Mouse (Mus musculus) adrenal gland, adult (tissue): ENCODE data around the gene Taco1.
"Not testable (repeated sequence)": the region's sequence is repeated elsewhere in the genome, so short reads cannot be mapped to it uniquely, and the experiment has no call there.

Experiments
- DNase-seq, 2 experiments: peaks; one replicate each; pipeline ENCODE4 v3.0.0; 2022 to 2023; ENCODE audit warnings: low spot score in 1 of 2; ENCODE audit not compliant: inconsistent age in 2 of 2

Taco1 gene

DNA sequence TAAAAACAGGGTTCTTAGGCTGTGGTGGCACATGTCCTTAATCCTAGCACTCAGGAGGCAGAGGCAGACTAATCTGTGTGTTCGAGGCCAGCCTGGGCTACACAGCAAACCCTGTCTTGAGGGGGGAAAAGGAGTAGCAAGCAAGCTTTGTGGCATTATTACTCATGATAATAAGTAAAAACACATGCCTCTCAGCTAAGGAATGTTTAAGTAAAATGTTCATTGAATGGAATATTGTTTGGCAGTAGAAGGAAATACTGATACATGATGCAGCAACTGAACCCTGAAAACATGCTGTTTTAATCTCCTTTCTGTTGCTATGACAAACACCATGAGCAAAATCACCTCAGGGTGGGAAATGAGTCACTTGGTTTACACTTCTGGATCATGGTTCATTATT, 4.5 kb upstream of the Taco1 start:
- no peak for DNase-seq

- no peak for DNase-seq
These were observed 2.1 kb upstream of the Taco1 start for GRCm38 (mm10) chr11:106063756-106064155.

GRCm38 (mm10) chr11:106065073-106065922, 563 bp upstream of the Taco1 start:
- no peak for DNase-seq

DNA sequence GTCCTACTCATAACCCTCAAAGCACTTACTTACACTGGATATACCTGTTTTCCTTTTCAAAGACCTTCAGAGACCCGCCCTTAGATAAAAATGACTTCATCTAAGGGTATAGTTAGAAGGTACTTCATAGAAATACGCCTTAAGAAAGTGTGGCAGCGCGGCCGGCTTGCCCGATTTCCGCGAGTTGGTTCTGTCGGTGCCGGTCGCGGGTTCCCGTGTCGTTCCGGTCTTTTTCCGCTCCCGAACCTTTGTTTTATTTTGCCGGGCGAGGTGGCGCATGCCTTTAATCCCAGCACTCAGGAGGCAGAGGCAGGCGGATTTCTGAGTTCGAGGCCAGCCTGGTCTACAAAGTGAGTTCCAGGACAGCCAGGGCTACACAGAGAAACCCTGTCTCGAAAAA, 755 bp downstream of the Taco1 start:
- not testable (repeated sequence) for DNase-seq

GRCm38 (mm10) chr11:106073774-106074173, 7.9 kb downstream of the Taco1 start:
- DNase-seq = no peak

DNA sequence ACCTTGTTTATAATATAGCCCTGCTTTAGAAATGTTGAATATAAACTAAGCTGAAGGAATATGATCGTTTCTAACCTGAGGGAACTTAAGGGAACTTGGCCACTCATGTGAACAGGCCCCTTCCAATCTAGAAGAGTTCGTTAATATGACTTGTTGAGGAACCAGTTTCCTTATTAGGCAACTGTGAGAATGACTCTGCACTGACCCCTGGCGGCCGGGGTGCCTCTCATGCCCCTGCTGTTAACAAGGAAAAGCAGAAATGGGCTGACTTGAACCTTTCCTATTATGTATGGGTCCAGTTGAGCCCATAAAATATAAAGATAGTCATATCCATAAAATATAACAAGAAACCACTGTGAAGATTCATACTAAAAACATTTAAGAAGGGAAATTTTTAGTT, 10.5 kb downstream of the Taco1 start:
- peak; percentile 63 to 87 for DNase-seq

DNA sequence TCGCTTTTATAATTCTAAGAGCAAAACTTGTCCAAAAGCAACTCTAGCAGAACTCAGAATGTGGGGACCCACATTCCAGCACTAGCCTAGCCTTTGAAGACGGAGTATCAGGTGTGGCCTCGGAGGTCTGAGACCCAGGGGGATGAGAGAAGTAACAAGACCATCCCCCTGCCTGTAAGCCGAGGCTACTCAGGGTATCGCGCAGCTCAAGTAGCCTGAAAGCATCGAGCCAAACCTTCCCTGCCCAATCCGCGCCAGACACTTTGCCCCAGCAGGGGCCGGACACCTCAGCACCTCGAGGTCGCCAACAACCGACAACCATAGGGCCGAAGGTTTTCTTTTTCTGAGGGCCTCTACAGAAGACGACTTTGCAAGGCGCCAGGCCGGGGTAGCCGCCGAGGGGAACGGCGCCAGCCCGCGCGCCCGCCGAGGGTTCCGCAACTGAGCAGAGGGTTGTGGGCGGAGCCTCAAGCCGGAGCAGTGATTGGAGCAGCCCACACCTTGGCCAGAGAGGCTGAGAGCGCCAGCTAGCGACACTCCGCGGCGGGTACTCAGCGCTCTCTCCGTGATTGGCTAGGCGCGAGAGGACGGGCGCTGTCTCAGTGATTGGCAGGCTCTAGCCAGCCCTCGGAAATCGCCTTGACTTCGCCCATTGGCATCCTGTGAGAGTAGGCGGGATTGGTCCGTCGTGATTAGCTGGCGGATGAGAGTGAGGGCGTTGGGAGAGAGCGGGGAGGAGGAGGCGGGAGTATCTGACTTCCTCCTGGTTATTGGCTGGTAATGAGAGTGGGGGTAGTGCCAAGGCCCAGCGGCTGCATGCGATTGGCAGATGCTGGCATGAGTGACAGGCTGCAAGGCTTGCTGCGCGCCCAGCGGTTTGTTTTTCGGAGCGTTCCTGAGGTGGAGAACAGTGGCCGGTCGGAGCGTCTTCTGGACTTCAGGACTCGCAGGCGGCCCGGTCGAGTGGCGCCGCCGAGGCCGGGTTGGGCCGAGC, 18.1 kb downstream of the Taco1 start, which contains the start of gene Map3k3:
TSS of gene Map3k3 (plus strand) at position 906 of the 994 bp plus-strand sequence.
- peak; percentile 99 to 100 for DNase-seq

DNA sequence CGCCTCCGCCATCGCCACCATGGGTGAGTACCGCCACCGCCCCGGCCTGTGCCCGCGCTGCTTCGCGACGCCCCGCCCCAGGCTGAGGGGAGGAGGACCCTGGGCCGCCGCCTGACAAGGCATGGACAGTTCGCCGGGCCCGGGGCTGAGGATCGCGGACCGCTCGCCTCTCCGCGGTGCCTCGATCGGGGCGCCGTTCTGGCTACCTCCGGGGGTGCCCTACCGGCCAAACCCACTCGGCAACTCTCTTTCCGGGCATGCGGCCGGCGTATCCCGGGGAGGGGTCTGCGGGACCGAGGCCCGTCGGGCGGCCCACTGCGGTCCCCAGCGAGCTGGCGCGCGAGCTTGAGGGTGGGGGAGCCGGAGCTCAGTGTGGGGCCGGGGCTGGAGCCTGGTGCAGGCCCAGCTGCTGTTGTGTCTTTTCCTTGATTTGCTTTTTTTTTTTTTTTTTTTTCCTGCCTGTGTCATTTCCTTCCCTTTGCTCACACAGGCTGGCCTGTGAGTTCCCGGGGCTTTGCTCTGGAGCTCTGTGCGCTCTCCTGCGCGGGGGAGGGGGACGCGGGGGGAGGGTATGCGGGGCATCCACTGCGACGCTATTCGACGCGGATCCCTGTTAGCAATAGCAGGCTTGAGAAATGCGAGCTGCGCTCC, 19.2 kb downstream of the Taco1 start:
- peak; percentile 86 to 94 for DNase-seq

DNA sequence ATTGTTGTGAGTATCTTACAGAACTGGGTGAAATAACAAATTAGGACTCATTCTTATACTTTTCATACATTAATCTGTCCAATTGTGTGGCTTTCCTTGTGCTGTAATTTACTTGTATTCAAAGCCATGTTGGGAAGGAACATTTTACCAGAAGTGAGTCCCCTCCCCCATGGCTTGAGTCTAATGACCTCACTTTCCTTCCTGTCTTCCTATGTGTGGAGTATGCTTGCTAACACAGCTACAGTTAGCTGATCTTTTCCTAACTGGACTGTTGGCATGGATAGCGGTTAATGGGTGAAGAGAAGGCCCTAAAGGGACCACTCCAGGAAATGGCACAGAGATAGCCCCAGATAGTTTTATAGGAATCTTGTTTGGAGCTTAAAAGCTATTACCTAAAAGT, 32.4 kb downstream of the Taco1 start:
- DNase-seq = peak in 1 of 2 experiments; percentile 51

DNA sequence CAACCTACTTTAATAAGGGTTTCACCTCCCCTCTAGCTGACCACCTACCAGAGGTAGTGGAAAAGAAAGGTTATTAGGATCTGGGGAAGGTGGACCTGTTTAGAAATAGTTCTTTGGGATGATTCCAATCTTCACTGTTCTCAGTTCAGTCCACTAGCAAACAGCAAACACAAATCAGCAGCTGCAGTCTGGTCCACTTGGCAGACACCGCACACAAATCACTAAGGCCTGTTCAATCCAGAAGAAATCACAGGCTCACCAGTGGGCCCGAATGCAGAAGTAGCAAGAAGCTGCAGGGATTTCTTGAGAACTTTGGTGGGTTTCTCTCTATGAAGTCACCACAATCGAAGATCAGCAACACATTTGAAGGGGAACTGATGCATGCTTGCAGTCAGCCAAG, 37.0 kb downstream of the Taco1 start:
- peak in 1 of 2 experiments; percentile 31 for DNase-seq

DNA sequence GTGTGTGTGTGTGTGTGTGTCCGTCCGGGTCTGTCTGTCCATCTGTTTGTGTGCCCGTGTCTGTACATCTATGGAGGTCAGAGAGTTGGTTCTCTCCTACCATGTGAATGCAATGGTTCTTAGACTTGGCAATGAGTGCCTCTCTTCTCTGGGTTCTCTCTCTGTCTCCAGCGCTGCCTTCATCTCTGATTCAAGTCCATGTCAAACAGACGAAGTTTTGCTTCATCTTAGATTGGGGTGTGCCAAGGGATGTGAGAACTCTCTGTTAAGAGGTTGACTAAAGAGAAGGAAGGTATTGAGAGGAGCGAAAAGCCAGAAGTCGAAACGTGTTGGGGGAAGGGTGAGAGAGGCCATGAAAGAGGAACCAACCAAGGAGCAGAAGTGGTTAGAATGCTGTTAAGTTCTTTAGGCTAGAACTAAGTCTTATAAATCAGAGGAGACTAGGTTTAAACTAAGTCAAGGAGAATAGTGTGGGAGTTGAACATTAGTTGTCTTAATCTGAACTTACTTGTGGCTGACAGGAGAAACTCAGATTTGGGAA, 40.3 kb downstream of the Taco1 start:
- DNase-seq = no peak

GRCm38 (mm10) chr11:106111688-106112087, 45.8 kb downstream of the Taco1 start:
- no peak for DNase-seq

DNA sequence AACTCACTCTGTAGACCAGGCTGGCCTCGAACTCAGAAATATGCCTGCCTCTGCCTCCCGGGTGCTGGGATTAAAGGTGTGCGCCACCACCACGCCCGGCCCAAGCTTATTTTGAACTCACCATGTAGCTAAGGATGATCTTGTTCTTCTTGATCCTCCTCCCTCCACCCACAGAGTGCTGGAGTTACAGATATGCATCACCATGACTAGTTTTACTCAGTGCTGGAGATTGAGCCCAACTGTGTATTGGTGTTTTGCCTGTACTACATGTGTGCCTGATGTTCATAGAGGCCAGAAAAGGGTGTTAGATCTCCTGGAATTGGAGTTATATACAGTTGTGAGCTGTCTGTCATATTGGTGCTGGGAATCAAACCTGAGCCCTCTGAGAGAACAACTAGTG, 56.4 kb downstream of the Taco1 start:
- DNase-seq = no peak

DNA sequence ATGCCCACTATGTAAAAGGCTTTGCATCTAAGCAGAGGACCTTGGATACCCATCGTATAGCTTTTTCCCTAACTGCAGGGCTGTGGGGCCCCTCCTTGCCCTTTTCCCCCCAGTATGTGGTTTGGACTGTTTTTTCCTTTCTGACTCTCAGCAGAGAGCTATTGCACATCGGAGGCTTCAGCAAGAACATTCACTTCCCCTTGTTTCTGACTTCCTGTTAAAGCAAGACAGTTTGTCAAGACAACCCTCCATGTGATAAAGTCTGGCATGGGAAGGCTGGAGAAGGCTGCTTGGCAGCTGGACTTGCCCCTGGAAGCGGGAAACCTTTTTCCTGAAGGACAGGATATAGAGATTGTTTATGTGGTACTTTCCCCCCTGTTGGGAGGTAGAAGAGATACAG, 56.9 kb downstream of the Taco1 start:
- peak in 1 of 2 experiments; percentile 54 for DNase-seq
